Comparison of ENCODE assay signal across 12 mouse cellular contexts in the genomic region with DNA sequence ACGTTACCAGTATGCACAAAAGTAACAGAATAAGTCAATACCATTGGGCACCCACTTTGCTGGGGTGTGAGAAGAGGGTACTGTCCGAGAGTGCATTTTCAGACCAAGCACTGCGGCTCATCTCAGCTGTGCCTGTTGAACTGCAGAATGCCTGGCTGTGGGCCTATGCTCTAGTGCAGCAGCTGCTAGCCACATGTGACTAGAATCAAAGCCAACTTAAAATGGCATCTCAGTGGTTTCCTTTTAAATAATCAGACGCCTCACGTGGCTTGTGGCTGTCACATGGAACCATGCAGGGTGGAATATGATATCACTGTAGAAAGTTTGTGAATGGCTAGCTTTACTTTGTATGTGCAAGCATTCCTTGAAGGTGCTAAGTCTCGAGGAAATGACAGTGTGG.
DNase-seq lines count a peak whose midpoint lies in the region; ATAC-seq lines count a peak whose summit lies in the region.
"Had no signal": no experiment of that assay in that cellular context is flagged by ENCODE, and none has a peak within 500 bp of the region (broad histone marks: within the 10 kb centered on the region; RNA-seq: fewer than 3 reads in every experiment).

No protein-coding gene starts in this region.

- H3K27ac ChIP-seq in forebrain, embryonic 14.5 days (ENCODE audit: low read depth, low read length) = no peak overlapping the region
- no peak overlapping the region for H3K27ac ChIP-seq in forebrain, embryonic 10.5 days
- no peak overlapping the region for H3K27ac ChIP-seq in midbrain, embryonic 14.5 days (replicated peaks; ENCODE audit: low read depth, low read length)
- H3K27ac ChIP-seq in midbrain, embryonic 11.5 days (ENCODE audit: low read depth, low read length) = no peak overlapping the region

- 72% methylated on average over 6 of the region's 6 CpGs for WGBS in forebrain, embryonic 14.5 days
- 85% methylated on average over 6 of the region's 6 CpGs for WGBS in forebrain, embryonic 10.5 days
- WGBS in midbrain, embryonic 14.5 days = 84% methylated on average over 6 of the region's 6 CpGs
- 85% methylated on average over 6 of the region's 6 CpGs for WGBS in midbrain, embryonic 11.5 days

- peak; percentile 57 for DNase-seq in forebrain, embryonic 14.5 days (ENCODE audit: low spot score)
- DNase-seq in forebrain, embryonic 10.5 days (ENCODE audit: extremely low spot score, low spot score) = no peak
- DNase-seq in midbrain, embryonic 14.5 days = peak; percentile 31
- DNase-seq in midbrain, embryonic 11.5 days (ENCODE audit: low spot score, missing footprints) = no peak
- DNase-seq in heart, postnatal 10 days = peak; percentile 82
- peak; percentile 54 for DNase-seq in skeletal muscle tissue, adult 2 months (ENCODE audit: low read depth, low spot score)
- no peak for DNase-seq in liver
- DNase-seq: cerebellum, adult 2 months; kidney, adult 8-10 months had no signal

- no peak overlapping the region for H3K9ac ChIP-seq in forebrain, embryonic 14.5 days (ENCODE audit: low read length)
- no peak overlapping the region for H3K9ac ChIP-seq in midbrain, embryonic 14.5 days (replicated peaks; ENCODE audit: low read length)
- H3K9ac ChIP-seq in midbrain, embryonic 11.5 days (ENCODE audit: low read length) = no peak overlapping the region

- ATAC-seq in forebrain, embryonic 14.5 days = no peak
- ATAC-seq in midbrain, embryonic 14.5 days (ENCODE audit: low FRiP score, low TSS enrichment) = no peak
- no peak for ATAC-seq in midbrain, embryonic 11.5 days (ENCODE audit: low FRiP score)
- no peak for ATAC-seq in granulocyte monocyte progenitor cell, adult 5-6 weeks (replicated peaks; ENCODE audit: poor library complexity, severe bottlenecking)
- ATAC-seq: CD4-positive, CD25-positive, alpha-beta regulatory T cell, adult 4 months had no signal

- H3K4me1 ChIP-seq in forebrain, embryonic 14.5 days (ENCODE audit: control insufficient read depth, insufficient read depth, low read length) = peaks cover 13% of the 10 kb centered on the region
- H3K4me1 ChIP-seq in forebrain, embryonic 10.5 days = peaks cover 18% of the 10 kb centered on the region
- peaks cover 10% of the 10 kb centered on the region; the same call in 1 of the 2 replicates for H3K4me1 ChIP-seq in midbrain, embryonic 14.5 days (ENCODE audit: control insufficient read depth, insufficient read depth, low read length)
- H3K4me1 ChIP-seq in midbrain, embryonic 11.5 days (ENCODE audit: control insufficient read depth, insufficient read depth, low read length) = 0 out of 2 replicates have a peak, but pooled peaks cover 2% of the 10 kb centered on the region

- peaks cover 13% of the 10 kb centered on the region for H3K27me3 ChIP-seq in forebrain, embryonic 14.5 days (replicated peaks; ENCODE audit: control insufficient read depth, insufficient read depth, low read length)
- H3K27me3 ChIP-seq in forebrain, embryonic 10.5 days (ENCODE audit: poor library complexity, severe bottlenecking) = peaks cover 63% of the 10 kb centered on the region
- no peaks in the 10 kb centered on the region; the same call in 1 of the 2 replicates for H3K27me3 ChIP-seq in midbrain, embryonic 14.5 days (ENCODE audit: control insufficient read depth, insufficient read depth, low read length)
- H3K27me3 ChIP-seq in midbrain, embryonic 11.5 days (ENCODE audit: control insufficient read depth, insufficient read depth, low read length) = peaks cover 3% of the 10 kb centered on the region; the same call in 1 of the 2 replicates

- no peaks in the 10 kb centered on the region for H3K36me3 ChIP-seq in forebrain, embryonic 14.5 days (ENCODE audit: control insufficient read depth, insufficient read depth, low read length)
- no peaks in the 10 kb centered on the region for H3K36me3 ChIP-seq in forebrain, embryonic 10.5 days (replicated peaks)
- H3K36me3 ChIP-seq in midbrain, embryonic 14.5 days (ENCODE audit: control insufficient read depth, insufficient read depth, low read length) = no peaks in the 10 kb centered on the region
- no peaks in the 10 kb centered on the region for H3K36me3 ChIP-seq in midbrain, embryonic 11.5 days (ENCODE audit: control insufficient read depth, insufficient read depth, low read length)

- no peak overlapping the region for H3K4me3 ChIP-seq in forebrain, embryonic 14.5 days (ENCODE audit: low read depth, low read length)
- H3K4me3 ChIP-seq in forebrain, embryonic 10.5 days = no peak overlapping the region
- H3K4me3 ChIP-seq in midbrain, embryonic 14.5 days (replicated peaks; ENCODE audit: low read depth, low read length) = no peak overlapping the region
- no peak overlapping the region for H3K4me3 ChIP-seq in midbrain, embryonic 11.5 days (ENCODE audit: low read depth, low read length)
- H3K4me3 ChIP-seq: megakaryocyte, embryonic 14.5 days had no signal

- H3K4me2 ChIP-seq in forebrain, embryonic 14.5 days (ENCODE audit: low read length) = no peak overlapping the region
- no peak overlapping the region for H3K4me2 ChIP-seq in midbrain, embryonic 14.5 days (ENCODE audit: low read length)
- H3K4me2 ChIP-seq in midbrain, embryonic 11.5 days = no peak overlapping the region

- intact Hi-C loops in heart, postnatal 10 days (cut with DNase I) = no loop called here

- H3K9me3 ChIP-seq in forebrain, embryonic 14.5 days (replicated peaks; ENCODE audit: control insufficient read depth, low read length) = no peaks in the 10 kb centered on the region
- no peaks in the 10 kb centered on the region for H3K9me3 ChIP-seq in forebrain, embryonic 10.5 days
- H3K9me3 ChIP-seq in midbrain, embryonic 14.5 days (ENCODE audit: control insufficient read depth, low read length) = no peaks in the 10 kb centered on the region
- no peaks in the 10 kb centered on the region for H3K9me3 ChIP-seq in midbrain, embryonic 11.5 days (ENCODE audit: control insufficient read depth, low read length)

Comparison
In these comparisons a context has a peak if more than half of its experiments do, and no peak if none do; other contexts are left out.
1. DNase-seq: peak in forebrain, embryonic 14.5 days (single experiment), midbrain, embryonic 14.5 days (single experiment), heart, postnatal 10 days (2 of 2) and skeletal muscle tissue, adult 2 months (single experiment); none in forebrain, embryonic 10.5 days (single experiment), midbrain, embryonic 11.5 days (single experiment) and liver (single experiment).